Mouse (Mus musculus) CD4-positive helper T cell, adult 2 months (primary cell): ENCODE results near the gene Cyp26b1.

Source experiments
- DNase-seq: peaks from one replicate; pipeline ENCODE4 v3.0.0-alpha.2; 2012; ENCODE audit warnings: low read depth, missing footprints, low spot score

Cyp26b1 gene

GRCm38 (mm10) chr6:84562948-84563347 is 30.8 kb downstream of the Cyp26b1 start:
- DNase-seq = no peak

GRCm38 (mm10) chr6:84561171-84561570 is 32.5 kb downstream of the Cyp26b1 start:
- DNase-seq = no peak

DNA sequence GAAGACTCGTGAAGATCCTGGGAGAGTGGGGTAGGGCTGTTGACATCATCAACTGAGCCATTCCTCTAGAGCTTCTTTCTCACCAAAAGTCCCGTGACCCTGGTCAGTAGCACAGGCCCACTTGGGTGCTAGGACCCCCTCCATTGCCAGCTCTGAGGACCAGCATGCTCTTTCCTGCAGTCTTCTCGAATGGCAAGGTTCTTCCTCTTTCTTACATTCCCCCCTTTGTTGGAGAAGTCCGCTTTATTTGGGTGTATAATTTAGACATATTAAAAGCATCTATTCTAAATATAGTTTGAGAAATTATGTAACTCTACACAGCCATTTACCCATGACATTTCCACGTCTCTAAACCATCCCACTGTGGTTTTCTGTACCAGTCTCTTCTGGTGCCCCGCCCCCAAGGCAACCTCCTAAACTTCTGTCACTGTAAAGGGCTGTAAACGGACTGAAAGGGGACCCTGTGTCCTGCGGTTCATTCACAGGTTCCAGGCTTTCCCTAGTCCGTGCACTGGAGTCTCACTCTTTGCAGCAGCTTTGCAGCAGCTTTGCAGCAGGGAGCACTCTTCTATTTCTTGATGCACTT is 43.8 kb downstream of the Cyp26b1 start:
- no peak for DNase-seq

DNA sequence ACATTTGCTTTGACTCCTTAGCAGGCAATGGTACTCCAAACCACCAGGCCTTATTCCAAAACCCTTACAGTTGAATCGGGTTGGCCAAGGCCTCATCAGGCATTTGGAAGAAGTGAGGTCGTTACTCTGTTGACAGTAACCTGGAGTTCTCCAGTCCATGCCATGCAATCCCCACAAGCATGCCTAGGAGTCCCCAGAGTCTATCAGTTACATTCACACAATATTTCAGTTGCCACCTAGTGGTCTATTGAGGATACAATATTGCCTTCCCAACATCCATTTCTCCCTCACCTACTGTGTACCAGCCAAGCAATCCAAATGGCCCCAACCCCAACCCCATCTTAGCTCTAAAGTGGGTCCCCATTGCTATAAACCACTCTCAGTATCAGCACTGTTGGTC is 48.3 kb downstream of the Cyp26b1 start:
- no peak for DNase-seq

DNA sequence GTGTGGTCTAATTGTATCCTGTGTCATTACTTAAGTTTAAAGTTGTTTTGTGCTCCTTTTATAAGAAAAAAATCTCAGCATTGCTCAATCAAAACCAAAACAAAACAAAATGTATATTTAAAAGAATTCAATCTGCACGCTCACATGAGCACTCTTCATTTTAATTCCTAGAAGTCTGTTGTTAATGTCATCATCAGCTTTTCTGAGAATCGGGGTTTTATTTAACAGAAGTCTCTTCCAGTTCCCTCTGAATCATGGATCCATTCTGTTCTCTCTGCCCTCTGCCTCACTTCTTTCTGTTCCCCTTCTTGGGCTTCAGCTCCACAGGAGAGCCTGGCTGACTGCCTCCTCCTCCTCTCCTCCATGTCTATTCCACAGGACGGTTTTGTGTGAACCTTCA is 49.3 kb downstream of the Cyp26b1 start:
- no peak for DNase-seq

DNA sequence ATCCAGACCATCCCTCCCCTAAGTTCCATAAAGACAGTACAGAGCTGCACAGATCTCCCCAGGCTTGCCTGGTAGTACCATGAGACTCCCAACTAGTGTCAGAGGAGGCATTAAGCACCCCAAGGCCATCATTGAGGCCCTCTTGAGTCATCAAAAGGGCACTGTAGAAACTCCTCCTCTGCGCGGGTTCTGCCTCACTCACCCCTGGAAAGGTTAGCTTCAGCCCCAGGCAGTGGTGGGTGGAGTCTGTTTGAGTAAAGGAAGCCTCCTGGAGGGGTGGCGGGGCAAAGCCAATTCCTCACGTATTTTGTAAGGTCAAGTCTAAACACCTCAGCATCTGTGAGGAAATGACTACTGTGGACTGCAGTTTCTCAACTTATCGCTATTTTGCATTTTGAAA is 50.2 kb downstream of the Cyp26b1 start:
- DNase-seq = no peak

GRCm38 (mm10) chr6:84539924-84540323 is 53.8 kb downstream of the Cyp26b1 start:
- DNase-seq = no peak

GRCm38 (mm10) chr6:84538681-84539080 is 55.0 kb downstream of the Cyp26b1 start:
- no peak for DNase-seq

GRCm38 (mm10) chr6:84537611-84538197 is 56.0 kb downstream of the Cyp26b1 start:
- no peak for DNase-seq

DNA sequence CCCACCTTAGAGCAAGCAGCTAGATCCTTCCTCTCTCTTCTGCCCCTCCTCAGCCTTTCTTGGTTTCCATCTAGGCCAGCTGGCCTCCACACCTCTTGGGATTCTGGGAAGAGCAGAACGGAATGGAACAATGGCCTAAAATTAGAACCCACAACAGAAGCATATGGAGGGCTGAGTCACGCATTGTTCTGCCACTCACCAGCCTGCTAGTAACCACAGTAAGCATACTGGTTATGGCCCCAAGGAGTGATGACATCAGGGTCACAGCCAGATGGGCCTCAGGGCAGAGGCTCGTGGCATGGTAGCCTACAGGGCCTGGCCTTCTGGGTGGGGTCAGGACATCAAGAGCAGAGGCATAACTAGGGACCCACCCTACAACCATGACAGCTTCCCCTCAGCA is 58.8 kb downstream of the Cyp26b1 start:
- no peak for DNase-seq

DNA sequence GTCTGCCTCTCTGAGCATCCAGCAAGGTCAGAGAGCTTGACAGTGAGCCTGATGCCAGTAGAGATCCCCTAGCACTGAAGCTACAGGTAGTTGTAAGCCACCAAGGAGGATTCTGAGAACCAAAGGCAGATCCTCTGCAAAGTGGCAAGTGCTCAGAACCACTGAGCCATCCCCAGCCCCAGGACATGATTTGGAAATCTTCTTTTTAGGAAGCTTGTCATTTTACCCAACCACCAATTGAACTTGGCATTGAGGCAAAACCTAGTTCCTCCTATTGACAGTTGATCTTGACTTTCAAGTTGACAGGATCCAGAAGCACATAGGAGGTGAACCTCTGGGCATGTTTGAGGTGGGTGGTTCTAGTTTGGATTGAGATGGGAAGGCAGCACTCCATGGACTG is 63.8 kb downstream of the Cyp26b1 start:
- DNase-seq = no peak

GRCm38 (mm10) chr6:84524901-84525601 is 68.7 kb downstream of the Cyp26b1 start:
- no peak for DNase-seq
